Mouse (Mus musculus) CH12.LX (cell line): ENCODE data around the gene Cib1. TPM values are rescaled to one million over a fixed set of nuclear protein-coding genes. Genes with fewer than 3 reads are reported as not detected.

ENCODE experiments used
- DNase-seq: peaks from one replicate; pipeline ENCODE4 v3.0.0-alpha.2; 2013; ENCODE audit errors: extremely low read depth
- H3K27ac ChIP-seq: 2 replicates; pipeline ENCODE4 v1.5.1; 2012; ENCODE audit warnings: low read depth, mild to moderate bottlenecking, control low read depth, moderate library complexity; ENCODE audit not compliant: insufficient read depth
- H3K27me3 ChIP-seq: replicated peaks from 2 replicates; pipeline ENCODE3; 2012; ENCODE audit warnings: inconsistent platforms
- H3K36me3 ChIP-seq, 2 experiments: replicated peaks in 1 of 2; 2 replicates each; pipeline versions ENCODE3 to v1.6.1; 2012; ENCODE audit warnings: inconsistent platforms in 1 of 2, low read length in 1 of 2, mild to moderate bottlenecking in 1 of 2, mixed read lengths in 1 of 2, moderate library complexity in 1 of 2; ENCODE audit not compliant: control insufficient read depth in 1 of 2, insufficient read depth in 1 of 2
- H3K4me1 ChIP-seq, 2 experiments: 2 replicates each; pipeline ENCODE4 v1.6.1; 2012; ENCODE audit warnings: inconsistent platforms in 1 of 2, moderate library complexity in 1 of 2; ENCODE audit not compliant: insufficient read depth in 2 of 2, control insufficient read depth in 1 of 2
- H3K4me2 ChIP-seq: 2 replicates; pipeline ENCODE4 v1.6.1; 2012; ENCODE audit warnings: low read depth, mild to moderate bottlenecking, control low read depth; ENCODE audit not compliant: poor library complexity, insufficient read depth, severe bottlenecking
- H3K4me3 ChIP-seq, 3 experiments: fragments of 150-350 bp in 1 of 3; sonication (generic) in 1 of 3; replicated peaks in 1 of 3; 2 replicates each; pipeline versions ENCODE3 to v1.5.1; 2011 to 2012; ENCODE audit warnings: low read depth in 2 of 3, low read length in 2 of 3, mild to moderate bottlenecking in 2 of 3, moderate library complexity in 2 of 3, control low read depth in 1 of 3, improper control_type of control experiment in 1 of 3, inconsistent platforms in 1 of 3, mixed read lengths in 1 of 3; ENCODE audit not compliant: poor library complexity in 1 of 3
- H3K79me2 ChIP-seq: replicated peaks from 2 replicates; pipeline ENCODE4 v1.6.1; 2012; ENCODE audit warnings: mild to moderate bottlenecking, moderate library complexity; ENCODE audit not compliant: control insufficient read depth, poor library complexity, insufficient read depth, severe bottlenecking; ENCODE audit errors: extremely low read depth
- H3K9ac ChIP-seq: 2 replicates; pipeline ENCODE4 v1.6.1; 2012; ENCODE audit warnings: low read depth, mild to moderate bottlenecking, control low read depth, moderate library complexity; ENCODE audit not compliant: insufficient read depth
- H3K9me3 ChIP-seq: replicated peaks from 2 replicates; pipeline ENCODE3; 2012; ENCODE audit warnings: low read length, inconsistent platforms, mixed read lengths
- BHLHE40 ChIP-seq: IDR thresholded peaks from 2 replicates; pipeline ENCODE4 v1.6.1; 2011; ENCODE audit warnings: mild to moderate bottlenecking, low read depth, low read length, improper control_type of control experiment
- CHD1 ChIP-seq: IDR thresholded peaks from 2 replicates; pipeline ENCODE4 v1.6.1; 2012; ENCODE audit warnings: low read depth, low read length, improper control_type of control experiment, inconsistent platforms
- CHD2 ChIP-seq: IDR thresholded peaks from 2 replicates; pipeline ENCODE4 v1.6.1; 2011; ENCODE audit warnings: low read length, improper control_type of control experiment
- CTCF ChIP-seq, 2 experiments: IDR thresholded peaks in 1 of 2; conservative IDR thresholded peaks in 1 of 2; 2 replicates each; pipeline ENCODE4 v1.5.1; 2011 to 2012; ENCODE audit warnings: low read depth in 2 of 2, low read length in 2 of 2, improper control_type of control experiment in 1 of 2, inconsistent platforms in 1 of 2, mild to moderate bottlenecking in 1 of 2, moderate library complexity in 1 of 2
- E2F4 ChIP-seq: IDR thresholded peaks from 2 replicates; pipeline ENCODE4 v1.6.1; 2011; ENCODE audit warnings: low read depth, low read length, improper control_type of control experiment; ENCODE audit not compliant: insufficient replicate concordance
- ELF1 ChIP-seq: IDR thresholded peaks from 2 replicates; pipeline ENCODE4 v1.6.1; 2014; ENCODE audit warnings: low read depth, mild to moderate bottlenecking, inconsistent platforms, low read length, improper control_type of control experiment
- EP300 ChIP-seq: IDR thresholded peaks from 2 replicates; pipeline ENCODE4 v1.6.1; 2011; ENCODE audit warnings: low read length, improper control_type of control experiment
- ETS1 ChIP-seq: conservative IDR thresholded peaks from 2 replicates; pipeline ENCODE4 v1.6.1; 2012; ENCODE audit warnings: low read depth, mild to moderate bottlenecking, inconsistent platforms, low read length, improper control_type of control experiment, moderate library complexity
- GABPA ChIP-seq: IDR thresholded peaks from 2 replicates; pipeline ENCODE4 v1.6.1; 2012; ENCODE audit warnings: low read depth, low read length, improper control_type of control experiment, inconsistent platforms; ENCODE audit not compliant: insufficient replicate concordance
- HCFC1 ChIP-seq: IDR thresholded peaks from 2 replicates; pipeline ENCODE4 v1.6.1; 2012; ENCODE audit warnings: low read depth, mild to moderate bottlenecking, inconsistent platforms, low read length, improper control_type of control experiment
- IRF4 ChIP-seq: IDR thresholded peaks from 2 replicates; pipeline ENCODE4 v1.6.1; 2014; ENCODE audit warnings: low read depth, mild to moderate bottlenecking, inconsistent platforms, low read length, improper control_type of control experiment
- JUN ChIP-seq: IDR thresholded peaks from 2 replicates; pipeline ENCODE4 v1.6.1; 2011; ENCODE audit warnings: low read depth, mild to moderate bottlenecking, low read length, improper control_type of control experiment, moderate library complexity; ENCODE audit not compliant: insufficient read depth
- JUND ChIP-seq: conservative IDR thresholded peaks from 2 replicates; pipeline ENCODE4 v1.6.1; 2011; ENCODE audit warnings: low read depth, low read length, improper control_type of control experiment
- KAT2A ChIP-seq: IDR thresholded peaks from 2 replicates; pipeline ENCODE4 v1.6.1; 2012; ENCODE audit warnings: low read length, improper control_type of control experiment, inconsistent platforms; ENCODE audit not compliant: insufficient replicate concordance
- MAFK ChIP-seq: IDR thresholded peaks from 2 replicates; pipeline ENCODE4 v1.6.1; 2011; ENCODE audit warnings: low read length, improper control_type of control experiment; ENCODE audit not compliant: insufficient replicate concordance
- MAX ChIP-seq: IDR thresholded peaks from 2 replicates; pipeline ENCODE4 v1.6.1; 2011; ENCODE audit warnings: low read length, improper control_type of control experiment
- MAZ ChIP-seq: IDR thresholded peaks from 2 replicates; pipeline ENCODE4 v1.6.1; 2012; ENCODE audit warnings: low read depth, mild to moderate bottlenecking, inconsistent platforms, low read length, improper control_type of control experiment, moderate library complexity
- MEF2A ChIP-seq: IDR thresholded peaks from 2 replicates; pipeline ENCODE4 v1.6.1; 2014; ENCODE audit warnings: low read depth, mild to moderate bottlenecking, inconsistent platforms, low read length, improper control_type of control experiment, borderline replicate concordance
- MXI1 ChIP-seq: IDR thresholded peaks from 2 replicates; pipeline ENCODE4 v1.6.1; 2011; ENCODE audit warnings: mild to moderate bottlenecking, low read depth, low read length, improper control_type of control experiment
- MYC ChIP-seq: IDR thresholded peaks from 2 replicates; pipeline ENCODE4 v1.6.1; 2011; ENCODE audit warnings: low read depth, mild to moderate bottlenecking, improper control_type of control experiment, low read length
- NELFE ChIP-seq: IDR thresholded peaks from 2 replicates; pipeline ENCODE4 v1.6.1; 2011; ENCODE audit warnings: low read depth, low read length, improper control_type of control experiment
- NRF1 ChIP-seq: IDR thresholded peaks from 2 replicates; pipeline ENCODE4 v1.6.1; 2014; ENCODE audit warnings: low read depth, mild to moderate bottlenecking, inconsistent platforms, low read length, improper control_type of control experiment, moderate library complexity
- PAX5 ChIP-seq: IDR thresholded peaks from 2 replicates; pipeline ENCODE4 v1.6.1; 2012; ENCODE audit warnings: low read length, inconsistent platforms, mixed read lengths
- POLR2A ChIP-seq: IDR thresholded peaks from 2 replicates; pipeline ENCODE4 v1.6.1; 2011; ENCODE audit warnings: low read depth, mild to moderate bottlenecking, improper control_type of control experiment, low read length
- POLR2AphosphoS2 ChIP-seq: IDR thresholded peaks from 2 replicates; pipeline ENCODE4 v1.6.1; 2011; ENCODE audit warnings: low read depth, low read length, improper control_type of control experiment
- RAD21 ChIP-seq: IDR thresholded peaks from 2 replicates; pipeline ENCODE4 v1.6.1; 2011; ENCODE audit warnings: low read depth, mild to moderate bottlenecking, low read length, improper control_type of control experiment, moderate library complexity
- RCOR1 ChIP-seq: conservative IDR thresholded peaks from 2 replicates; pipeline ENCODE4 v1.6.1; 2012; ENCODE audit warnings: low read depth, mild to moderate bottlenecking, inconsistent platforms, low read length, improper control_type of control experiment
- SIN3A ChIP-seq: IDR thresholded peaks from 2 replicates; pipeline ENCODE4 v1.6.1; 2012; ENCODE audit warnings: low read length, improper control_type of control experiment, inconsistent platforms
- SMC3 ChIP-seq: IDR thresholded peaks from 2 replicates; pipeline ENCODE4 v1.6.1; 2011; ENCODE audit warnings: low read depth, low read length, improper control_type of control experiment
- TBP ChIP-seq: conservative IDR thresholded peaks from 2 replicates; pipeline ENCODE4 v1.6.1; 2011; ENCODE audit warnings: low read depth, low read length, improper control_type of control experiment
- TCF12 ChIP-seq: IDR thresholded peaks from 2 replicates; pipeline ENCODE4 v1.6.1; 2014; ENCODE audit warnings: low read depth, mild to moderate bottlenecking, inconsistent platforms, low read length, improper control_type of control experiment
- UBTF ChIP-seq: IDR thresholded peaks from 2 replicates; pipeline ENCODE4 v1.6.1; 2012; ENCODE audit warnings: low read depth, mild to moderate bottlenecking, inconsistent platforms, low read length, improper control_type of control experiment, moderate library complexity
- USF1 ChIP-seq: IDR thresholded peaks from 2 replicates; pipeline ENCODE4 v1.6.1; 2014; ENCODE audit warnings: low read depth, mild to moderate bottlenecking, inconsistent platforms, low read length, improper control_type of control experiment
- USF2 ChIP-seq: conservative IDR thresholded peaks from 2 replicates; pipeline ENCODE4 v1.6.1; 2011; ENCODE audit warnings: low read depth, low read length, improper control_type of control experiment
- ZC3H11A ChIP-seq: IDR thresholded peaks from 2 replicates; pipeline ENCODE4 v1.6.1; 2012; ENCODE audit warnings: low read depth, mild to moderate bottlenecking, inconsistent platforms, low read length, improper control_type of control experiment
- ZKSCAN1 ChIP-seq: IDR thresholded peaks from 2 replicates; pipeline ENCODE4 v1.6.1; 2012; ENCODE audit warnings: low read depth, inconsistent platforms, low read length, improper control_type of control experiment, borderline replicate concordance
- ZMIZ1 ChIP-seq: IDR thresholded peaks from 2 replicates; pipeline ENCODE4 v1.6.1; 2012; ENCODE audit warnings: low read depth, mild to moderate bottlenecking, inconsistent platforms, low read length, improper control_type of control experiment
- ZNF384 ChIP-seq: IDR thresholded peaks from 2 replicates; pipeline ENCODE4 v1.6.1; 2012; ENCODE audit warnings: low read depth, low read length, improper control_type of control experiment, inconsistent platforms
- dilution Hi-C: fragments of 300-500 bp; cut with MboI; formaldehyde crosslinking; loops from 2 replicates; pipeline ENCODE4 v1.14.3; 2020; ENCODE audit warnings: low sequenced_read_pairs; ENCODE audit not compliant: extremely low pct_unique_long_range_greater_than_20kb, extremely low pct_ligation_motif_present
- in situ Hi-C: fragments of 300-500 bp; cut with MboI; formaldehyde crosslinking; loops from 3 replicates; pipeline ENCODE4 v1.14.3; 2019; ENCODE audit warnings: low sequenced_read_pairs, low pct_ligation_motif_present, low pct_unique_long_range_greater_than_20kb, mixed read lengths
- polyA plus RNA-seq: library from polyadenylated mRNA; unstranded; fragments of >175 nt; gene quantifications from 2 replicates; pipeline ENCODE4 v1.2.1, GENCODE M21; 2012; ENCODE audit warnings: low read depth; ENCODE audit not compliant: insufficient read length
- total RNA-seq, 2 experiments: library from RNA; depleted of rRNA; stranded (reverse); fragments of 300-350 nt in 1 of 2; fragments of >200 nt in 1 of 2; gene quantifications; 2 replicates each; pipeline ENCODE4 v1.2.3; 2012 to 2014

Cib1 gene
- total and polyA plus RNA-seq, 3 experiments, result 29.1 to 73.1 (median 48.1) TPM

GRCm38 (mm10) chr7:80215398-80215797 lies 17.2 kb downstream of the Cib1 start (continued):
- TF ChIP-seq KAT2A, result no peak

- peak; percentile 80 for DNase-seq
- peak overlapping the region; percentile 33 for H3K4me2 ChIP-seq
- H3K27me3 ChIP-seq, result no peaks in the 10 kb centered on the region
- TF ChIP-seq RAD21 (peak; percentile 4), NRF1 (no peak), UBTF (no peak), ETS1 (peak; percentile 88), HCFC1 (no peak), NELFE (no peak), POLR2A (no peak), ZC3H11A (no peak), BHLHE40 (peak; percentile 97), USF2 (no peak), CHD2 (no peak), JUND (peak; percentile 78), TBP (0 out of 2 replicates have a peak, but pooled peaks have one; percentile 23), MAZ (peak; percentile 18; the same call in 1 of the 2 replicates), KAT2A (no peak), ELF1 (0 out of 2 replicates have a peak, but pooled peaks have one; percentile 3), ZMIZ1 (no peak), CHD1 (no peak), MAX (peak; percentile 67), IRF4 (peak; percentile 89), JUN (peak; percentile 73; the same call in 1 of the 2 replicates), GABPA (no peak), EP300 (peak; percentile 87), MYC (peak; percentile 88), POLR2AphosphoS2 (no peak), ZKSCAN1 (no peak), CTCF (conservative IDR thresholded peaks at IDR 0.05 in 1 of 2, IDR thresholded peaks at IDR 0.05 in 1 of 2; ENCODE audit: low read depth in 2 of 2, low read length in 2 of 2) (no peak), E2F4 (no peak), RCOR1 (peak; percentile 74; the same call in 1 of the 2 replicates), USF1 (no peak), MEF2A (peak; percentile 87), SMC3 (peak; percentile 34), SIN3A (peak; percentile 76; the same call in 1 of the 2 replicates), MXI1 (peak; percentile 58; the same call in 1 of the 2 replicates), PAX5 (no peak), MAFK (peak; percentile 86), TCF12 (peak; percentile 57; the same call in 1 of the 2 replicates), ZNF384 (peak; percentile 36; the same call in 1 of the 2 replicates)
- TF ChIP-seq, all 38 proteins: peak for 20
- H3K4me3 ChIP-seq, result no peak overlapping the region
- H3K27ac ChIP-seq, result peak overlapping the region; percentile 61
- in situ Hi-C loops, result loop anchor here (5.0 kb wide), 1 partner anchor 72 kb away; no protein-coding TSS in a partner anchor
- H3K36me3 ChIP-seq, result peaks cover 44 to 47% of the 10 kb centered on the region in 2 experiments
- no peak overlapping the region for H3K9ac ChIP-seq
- H3K4me1 ChIP-seq, result peaks cover 33 to 60% of the 10 kb centered on the region in 2 experiments
- no peaks in the 10 kb centered on the region for H3K9me3 ChIP-seq
- dilution Hi-C loops, result no loop called here
- H3K79me2 ChIP-seq, result peaks cover 14% of the 10 kb centered on the region
Observed at GRCm38 (mm10) chr7:80214459-80214858, 18.2 kb downstream of the Cib1 start.
